Mouse (Mus musculus) thymus, adult 2 months (tissue): ENCODE data around the gene Pnpla2.

Source experiments
- CTCF ChIP-seq: fragments of 200-500 bp; IDR thresholded peaks from 2 replicates; pipeline ENCODE4 v1.5.1; 2012; ENCODE audit warnings: mild to moderate bottlenecking, control low read depth, low read length, moderate library complexity, borderline replicate concordance; ENCODE audit not compliant: control insufficient read depth, poor library complexity, insufficient read depth; ENCODE audit errors: extremely low read depth
- POLR2A ChIP-seq: fragments of 200-500 bp; IDR thresholded peaks from 2 replicates; pipeline ENCODE4 v1.6.1; 2012; ENCODE audit warnings: mild to moderate bottlenecking, low read length, control low read depth, moderate library complexity; ENCODE audit not compliant: control insufficient read depth, poor library complexity, insufficient read depth; ENCODE audit errors: extremely low read depth

DNA sequence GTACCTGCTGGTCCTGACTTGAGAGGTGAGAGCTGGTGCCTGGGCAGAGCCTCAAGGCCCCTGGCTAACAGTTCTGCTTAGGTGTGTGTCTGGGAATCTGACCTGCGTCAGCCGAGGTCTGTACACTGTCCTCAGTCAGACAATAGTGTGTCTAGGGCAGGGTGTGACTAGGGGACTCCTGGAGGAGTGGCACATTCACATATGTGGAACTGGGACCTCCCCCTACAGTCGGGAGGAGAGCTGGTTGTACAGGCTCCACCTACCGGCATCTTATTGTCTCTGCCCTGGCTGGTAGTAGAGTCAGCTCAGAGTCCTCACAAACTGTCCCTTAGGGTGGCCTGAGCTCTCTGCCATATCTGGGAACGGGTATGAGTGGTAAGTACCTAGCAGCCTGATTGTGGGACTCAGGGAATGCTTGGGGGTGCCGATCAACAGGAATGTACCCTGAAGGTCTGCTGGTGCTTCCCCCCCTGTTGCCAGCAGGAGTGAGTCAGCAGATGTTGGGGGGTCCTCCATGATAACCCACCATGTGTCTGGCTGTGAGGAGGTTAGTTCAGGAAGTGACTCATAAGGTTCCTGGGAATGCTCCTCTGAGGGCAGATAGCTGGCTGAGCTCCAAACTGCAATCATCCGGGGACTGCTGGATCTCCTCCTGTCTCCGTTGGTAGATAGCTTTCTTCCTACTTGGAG is 13.7 kb downstream of the Pnpla2 start:
- no peak for TF ChIP-seq CTCF
- no peak for TF ChIP-seq POLR2A
